Mouse (Mus musculus): ENCODE data around the gene Gpr137.

DNA sequence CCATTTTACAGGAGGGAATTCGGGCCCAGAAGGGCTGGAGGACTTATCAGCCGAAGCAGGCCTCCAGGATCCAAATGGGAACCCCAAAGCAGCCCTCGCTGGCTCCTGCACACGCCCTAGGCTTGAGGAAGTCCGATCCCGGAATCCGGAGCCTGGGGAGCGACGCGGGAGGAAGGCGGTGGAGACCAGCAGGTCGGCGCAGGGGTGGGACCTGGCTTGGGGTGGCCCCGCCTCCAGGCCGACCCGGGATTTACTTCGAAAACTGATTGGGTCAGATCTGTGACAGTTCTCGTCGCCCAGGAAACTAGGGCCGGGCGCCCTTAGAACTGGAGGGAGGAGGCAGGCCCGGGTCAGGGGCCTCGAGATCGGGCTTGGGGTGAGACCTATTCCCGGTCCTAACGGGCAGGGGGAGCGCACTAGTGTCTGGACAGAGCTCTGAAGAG, at the start of gene Gpr137:
- TF ChIP-seq CTCF (IDR thresholded peaks at IDR 0.05; ENCODE audit: low read depth, low read length): no peak
- no peak for TF ChIP-seq GATA1 (IDR thresholded peaks at IDR 0.05; ENCODE audit: borderline replicate concordance, low read length)
- no peak for TF ChIP-seq TAL1 (conservative IDR thresholded peaks at IDR 0.05; ENCODE audit: low read depth, low read length)
- TF ChIP-seq POLR2AphosphoS5 (IDR thresholded peaks at IDR 0.05; ENCODE audit: insufficient replicate concordance, low read depth, low read length): no peak
- TF ChIP-seq GATA2 (IDR thresholded peaks at IDR 0.05; ENCODE audit: borderline replicate concordance, low read depth, low read length): no peak
